Mouse (Mus musculus): ENCODE data around the gene Nme6.

DNA sequence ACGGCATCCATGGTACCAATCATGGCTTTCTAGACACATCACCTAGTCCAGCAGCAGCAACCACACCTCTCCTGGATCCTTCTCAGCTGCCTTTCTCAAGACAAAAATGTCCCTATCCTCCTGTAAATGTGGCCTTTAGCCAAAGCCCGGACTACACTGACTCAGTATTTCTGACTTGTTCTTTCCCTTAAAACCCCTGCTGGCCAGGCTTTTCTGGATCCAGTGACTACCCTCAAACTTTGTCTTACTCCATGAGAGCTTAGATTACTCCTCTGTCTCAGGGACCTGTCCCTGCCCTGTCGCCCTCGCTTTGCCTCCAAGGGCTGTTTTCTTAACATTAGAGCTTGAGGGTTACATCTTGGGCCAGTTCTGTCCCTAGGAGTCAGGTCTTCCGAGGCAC is 17.6 kb downstream of the Nme6 start:
- TF ChIP-seq CTCF (IDR thresholded peaks at IDR 0.05; ENCODE audit: borderline replicate concordance, extremely low read depth, insufficient read depth, insufficient read length) (no peak), POLR2A (IDR thresholded peaks at IDR 0.05; ENCODE audit: borderline replicate concordance, extremely low read depth, insufficient read depth, insufficient read length, poor library complexity, severe bottlenecking) (no peak)

Data from brain, embryonic 14.5 days (tissue).